Mouse (Mus musculus) testis, postnatal 14 days (tissue): ENCODE results near the gene 3100002H09Rik.

ENCODE experiments used
- DNase-seq: peaks from one replicate; pipeline ENCODE4 v3.0.0; 2021; ENCODE audit warnings: low spot score

The 3100002H09Rik gene

DNA sequence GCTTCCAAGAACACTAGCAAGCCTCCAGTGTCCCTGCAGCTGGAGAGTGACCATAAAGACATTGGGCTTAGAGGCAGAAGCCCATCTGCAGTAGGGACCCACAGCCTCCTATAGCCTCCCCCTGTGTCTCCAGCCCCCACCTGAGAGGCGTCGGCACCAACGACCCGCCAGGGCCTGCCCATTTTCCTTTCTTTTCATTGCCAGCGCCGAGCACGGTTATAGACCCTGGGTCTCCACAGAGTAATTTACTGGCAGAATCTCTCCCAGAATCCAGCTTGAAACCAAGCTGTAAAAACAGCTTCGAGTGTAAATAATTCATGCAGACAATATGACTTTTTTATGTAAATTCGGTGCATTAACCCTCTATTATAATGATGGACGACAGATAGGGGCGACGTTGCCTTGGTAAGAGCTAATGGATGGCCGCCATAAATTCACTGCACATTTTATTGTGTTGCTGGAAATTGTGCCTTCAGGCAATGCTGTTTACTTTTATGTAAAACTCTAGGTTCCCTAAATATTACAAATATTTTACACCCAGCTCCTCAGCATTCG, 4.9 kb upstream of the 3100002H09Rik start:
- no peak for DNase-seq

DNA sequence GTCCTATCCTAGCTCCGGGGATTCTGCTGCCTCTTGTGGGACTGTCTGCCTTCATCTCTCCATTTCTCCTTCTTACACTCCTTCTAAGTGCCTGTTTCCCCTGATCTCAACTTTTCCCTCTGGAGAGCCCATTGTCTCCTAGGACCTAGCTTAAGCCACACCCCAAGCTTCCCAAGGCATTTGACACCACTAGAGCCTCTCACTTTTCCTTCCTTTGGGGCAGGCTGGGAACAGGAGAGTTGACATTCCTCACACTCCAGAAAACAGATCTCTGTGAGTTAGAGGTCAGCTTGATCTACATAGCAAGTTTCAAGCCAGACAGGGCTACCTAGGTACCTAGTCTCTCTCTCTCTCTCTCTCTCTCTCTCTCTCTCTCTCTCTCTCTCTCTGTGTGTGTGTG, 3.6 kb upstream of the 3100002H09Rik start:
- DNase-seq, result no peak

DNA sequence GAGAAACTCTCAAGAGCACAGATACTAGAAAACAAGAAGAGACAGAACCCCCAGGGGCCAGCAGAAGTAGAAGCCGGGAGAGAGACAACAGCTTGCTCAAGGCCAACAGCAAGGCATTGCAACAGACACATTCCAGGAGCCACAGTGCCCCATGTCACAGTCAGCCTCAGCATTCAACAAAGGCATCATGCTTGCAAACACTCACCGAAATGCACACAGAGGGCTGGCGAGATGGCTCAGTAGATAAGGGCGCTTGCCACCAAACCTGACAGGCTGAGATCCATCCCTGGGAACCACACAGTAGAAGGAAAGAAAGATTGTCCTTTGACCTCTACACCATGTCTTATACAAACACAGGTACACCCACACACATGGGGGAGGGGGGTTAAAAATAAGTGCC, 1.2 kb upstream of the 3100002H09Rik start:
- no peak for DNase-seq

DNA sequence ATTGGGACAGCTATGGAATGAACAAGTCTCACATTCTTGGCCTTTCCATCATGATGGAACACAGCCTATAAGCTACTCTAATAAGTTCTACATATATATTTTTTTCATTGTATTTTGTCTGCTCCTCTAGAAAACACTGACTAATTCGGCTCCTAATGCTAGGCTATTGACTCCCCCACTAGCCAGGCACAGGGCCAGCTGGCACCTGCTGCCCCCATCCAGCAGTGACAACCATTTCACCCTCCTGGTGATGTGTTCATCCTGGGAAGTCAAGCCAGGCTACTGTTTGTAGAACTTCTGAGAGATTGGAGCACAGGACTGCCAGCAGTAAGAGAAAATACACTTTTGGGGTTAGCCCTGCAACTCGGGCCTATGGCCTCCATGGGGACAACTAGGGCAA, 537 bp downstream of the 3100002H09Rik start:
- DNase-seq, result no peak

DNA sequence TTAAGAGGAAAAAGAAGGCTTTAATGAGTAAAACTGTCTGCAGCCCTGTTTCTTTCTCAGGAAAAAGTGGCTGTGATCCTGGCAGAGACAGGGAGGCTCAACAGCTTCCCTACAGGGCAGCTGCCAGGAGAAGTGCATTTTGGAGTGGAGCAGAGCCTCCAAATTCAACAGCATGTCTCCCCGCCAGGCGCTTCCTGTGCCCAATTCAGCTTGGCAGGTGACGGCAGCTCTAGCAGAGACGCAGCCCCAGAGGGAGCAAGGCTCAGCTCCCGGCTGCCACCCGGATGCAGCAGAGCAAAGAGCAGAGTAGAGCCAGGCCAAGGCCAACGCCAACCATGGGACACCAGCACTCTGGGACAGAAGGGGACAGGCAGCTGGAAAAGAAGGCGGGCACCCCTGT, 3.4 kb downstream of the 3100002H09Rik start:
- no peak for DNase-seq

DNA sequence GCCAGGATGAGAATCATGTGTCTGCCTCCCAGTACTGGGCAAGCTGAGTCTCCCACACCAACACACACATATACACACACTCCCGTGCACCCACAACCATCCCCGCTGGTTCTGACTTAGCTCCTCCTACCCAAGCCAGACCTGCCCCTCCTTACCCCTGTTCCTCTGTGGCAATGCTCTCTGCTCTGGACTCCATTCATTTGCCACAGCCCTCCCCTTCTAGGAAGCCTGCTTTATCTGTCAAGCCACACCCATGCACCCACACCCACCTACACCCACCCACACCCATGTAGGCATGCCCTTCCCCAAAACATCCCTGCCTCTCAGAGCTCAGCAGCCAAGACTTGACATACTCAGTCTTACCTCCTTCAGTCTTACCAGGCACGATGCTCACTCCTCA, 4.4 kb downstream of the 3100002H09Rik start:
- DNase-seq, result no peak

DNA sequence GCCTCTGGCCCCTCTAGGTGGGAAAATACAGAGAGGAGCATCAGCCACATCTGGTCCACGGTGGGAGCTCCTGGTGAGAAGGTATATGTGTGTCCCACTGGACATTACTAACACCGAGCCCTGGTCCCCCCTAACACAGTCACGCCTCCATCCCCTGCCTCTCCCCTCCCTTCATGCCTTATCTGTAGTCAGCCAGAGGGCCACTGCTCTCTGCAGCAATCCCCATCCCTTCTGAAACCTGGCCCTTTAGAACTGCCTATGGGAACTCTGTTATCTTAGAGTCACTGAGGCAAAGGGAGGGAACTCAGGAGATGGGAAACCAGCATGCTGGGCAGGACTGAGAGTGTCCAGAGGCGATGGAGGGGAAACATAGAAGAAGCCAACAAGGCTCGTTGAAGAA, 5.3 kb downstream of the 3100002H09Rik start:
- no peak for DNase-seq

DNA sequence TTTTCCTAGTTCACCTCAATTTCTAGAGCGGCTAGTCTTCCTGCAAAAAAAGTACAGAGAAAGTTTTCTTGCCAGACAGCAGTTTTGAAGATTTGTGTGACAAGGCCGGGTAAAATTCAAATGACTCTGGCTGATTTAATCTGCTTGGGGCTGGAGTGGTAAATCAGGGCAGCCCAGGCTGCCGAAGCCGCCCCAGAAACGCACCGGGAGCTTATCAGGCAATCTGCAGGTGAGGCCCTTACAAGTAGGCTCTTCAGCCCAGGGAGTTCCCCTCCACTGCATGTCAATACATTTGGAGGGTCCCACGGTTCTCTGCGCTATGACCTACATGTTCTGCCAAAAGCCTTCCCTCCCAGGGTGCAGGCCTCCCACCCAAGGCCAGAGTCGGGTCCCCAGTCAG, 6.9 kb downstream of the 3100002H09Rik start:
- DNase-seq, result no peak

DNA sequence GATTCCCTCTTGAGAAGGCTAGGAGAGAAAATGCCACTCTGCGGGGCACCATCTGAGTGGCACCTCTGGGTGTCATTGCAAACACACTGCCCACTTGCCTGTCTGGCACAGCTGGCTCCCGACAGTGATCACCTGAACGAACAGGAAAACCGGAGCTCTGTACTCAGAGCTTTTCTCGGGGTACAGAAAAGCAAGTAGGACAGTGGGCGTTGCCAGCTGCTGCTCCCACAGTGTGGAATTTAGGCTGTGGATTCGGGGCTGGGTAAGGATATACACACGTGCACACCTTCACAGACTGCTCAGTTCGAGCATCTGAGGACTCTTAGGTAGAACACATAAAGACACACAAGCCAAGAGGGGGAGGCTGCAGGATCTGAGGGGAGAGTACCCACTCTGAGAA, 14.7 kb downstream of the 3100002H09Rik start:
- DNase-seq, result no peak

DNA sequence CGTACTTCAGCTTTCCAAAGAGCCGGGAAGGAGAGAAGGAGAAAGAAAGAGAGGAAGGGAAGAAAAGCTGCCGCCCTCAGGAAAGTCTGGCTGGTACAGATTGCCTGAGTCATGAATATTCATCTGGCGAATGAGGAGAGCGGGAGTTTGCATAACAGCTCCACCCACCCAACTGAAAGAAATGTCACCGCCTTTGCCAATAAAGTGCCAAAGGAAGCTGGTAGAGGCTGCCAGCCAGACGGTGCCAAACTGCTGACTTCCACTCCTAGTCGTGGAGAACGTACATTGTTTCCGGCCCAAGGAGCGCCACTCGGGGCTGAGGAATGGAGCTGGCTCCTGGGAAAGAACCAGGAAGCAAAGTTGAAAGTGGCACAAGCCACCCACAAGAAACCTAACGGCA, 15.7 kb downstream of the 3100002H09Rik start:
- no peak for DNase-seq

DNA sequence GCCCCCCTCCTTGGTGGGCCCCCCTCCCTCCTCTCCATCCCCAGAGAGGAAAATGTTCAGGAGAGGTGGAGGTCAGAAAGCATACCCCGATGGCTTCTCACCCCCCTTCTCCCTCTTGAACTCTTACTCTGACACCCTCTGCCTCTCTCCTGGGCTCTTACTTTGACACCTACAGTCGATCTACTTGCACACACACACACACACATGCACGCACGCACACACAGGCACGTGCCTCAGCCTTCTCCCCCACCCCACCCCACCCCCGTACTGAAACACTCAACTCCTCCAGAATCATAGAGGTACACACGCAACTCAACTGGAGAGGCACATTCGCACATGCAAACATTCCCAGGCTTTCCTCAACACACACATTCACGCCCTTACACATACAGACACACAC, 16.9 kb downstream of the 3100002H09Rik start:
- DNase-seq, result no peak

DNA sequence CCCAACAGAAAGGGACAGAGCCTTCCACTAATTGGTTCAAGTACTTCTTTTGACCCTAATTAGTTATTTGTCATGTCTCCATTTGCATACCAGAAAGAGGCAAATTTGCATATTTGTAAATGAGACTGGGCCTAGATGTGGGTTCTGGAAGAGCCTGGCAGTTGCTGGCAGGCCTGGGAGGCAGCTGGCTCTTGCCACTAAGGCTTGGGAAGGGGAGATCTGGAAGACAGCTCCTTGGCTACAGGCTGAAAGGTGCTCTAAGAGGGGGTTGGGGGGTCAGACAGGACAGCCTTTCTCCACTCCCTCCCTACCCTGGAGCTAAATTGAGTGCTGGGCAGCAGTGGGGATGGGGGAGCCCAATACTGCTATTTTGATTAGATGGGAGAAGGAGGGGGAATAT, 17.4 kb downstream of the 3100002H09Rik start:
- DNase-seq, result no peak

DNA sequence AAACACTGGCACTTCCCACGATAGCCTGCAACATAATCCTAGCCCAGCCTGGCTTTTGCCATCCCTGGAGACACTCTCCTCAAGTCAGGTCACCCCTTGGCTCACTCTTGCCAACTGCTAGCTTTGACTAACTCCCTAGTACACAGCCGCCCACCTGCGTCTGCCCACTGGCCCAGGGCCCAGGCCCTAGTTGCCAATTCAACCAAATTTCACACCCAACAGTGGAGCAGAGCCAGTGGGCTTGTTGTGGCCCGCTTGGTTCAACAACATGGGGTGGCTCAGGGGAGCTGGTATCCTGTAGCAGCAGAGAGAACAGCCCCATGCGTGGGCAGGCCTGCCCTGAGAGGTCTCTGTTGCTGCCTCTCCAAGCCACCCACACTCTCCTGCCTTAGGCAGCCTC, 18.4 kb downstream of the 3100002H09Rik start:
- DNase-seq, result no peak

DNA sequence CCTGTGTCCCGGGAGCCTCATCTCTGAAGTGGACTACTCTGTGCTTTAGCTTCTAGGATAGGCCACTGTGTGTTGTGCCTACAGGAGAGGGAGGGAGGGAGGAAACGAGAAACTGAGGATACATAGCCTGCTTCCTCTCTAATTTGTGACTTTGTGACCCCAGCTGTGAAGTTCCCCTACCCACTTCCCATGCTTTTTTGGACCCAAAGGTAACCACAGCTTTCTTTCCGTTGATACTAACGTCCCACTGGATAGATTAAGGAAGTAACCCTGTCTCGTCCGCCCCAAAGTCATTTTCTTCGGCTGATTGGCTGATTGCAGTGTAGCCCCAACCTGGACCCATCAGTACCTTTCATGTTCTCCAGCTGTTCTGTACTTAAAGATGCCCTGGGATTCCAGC, 29.9 kb downstream of the 3100002H09Rik start:
- DNase-seq, result no peak

DNA sequence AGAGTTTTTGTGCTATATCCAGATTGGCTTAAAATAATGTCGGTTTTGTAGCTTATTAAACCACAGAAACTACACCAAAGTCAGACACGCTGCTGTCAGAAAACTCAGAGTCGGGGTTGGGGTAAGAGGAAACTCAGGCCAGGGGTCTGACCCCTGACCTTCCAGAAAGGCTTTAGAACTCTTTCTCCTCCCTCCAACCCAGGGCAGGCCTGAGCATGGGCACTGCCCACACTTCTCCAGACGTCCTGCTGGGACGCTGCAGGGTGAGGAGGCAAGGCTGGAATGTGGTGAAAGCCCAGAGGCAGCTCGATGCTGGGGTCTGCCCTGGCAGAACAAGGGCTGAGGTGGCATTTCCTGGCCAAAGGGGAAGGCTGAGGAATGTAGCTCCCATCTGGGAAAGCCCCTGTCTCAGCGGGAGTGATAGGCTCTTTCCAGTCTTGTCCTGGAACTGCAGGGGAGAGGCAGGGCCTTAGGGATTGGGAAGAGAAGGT, 34.6 kb downstream of the 3100002H09Rik start:
- no peak for DNase-seq

DNA sequence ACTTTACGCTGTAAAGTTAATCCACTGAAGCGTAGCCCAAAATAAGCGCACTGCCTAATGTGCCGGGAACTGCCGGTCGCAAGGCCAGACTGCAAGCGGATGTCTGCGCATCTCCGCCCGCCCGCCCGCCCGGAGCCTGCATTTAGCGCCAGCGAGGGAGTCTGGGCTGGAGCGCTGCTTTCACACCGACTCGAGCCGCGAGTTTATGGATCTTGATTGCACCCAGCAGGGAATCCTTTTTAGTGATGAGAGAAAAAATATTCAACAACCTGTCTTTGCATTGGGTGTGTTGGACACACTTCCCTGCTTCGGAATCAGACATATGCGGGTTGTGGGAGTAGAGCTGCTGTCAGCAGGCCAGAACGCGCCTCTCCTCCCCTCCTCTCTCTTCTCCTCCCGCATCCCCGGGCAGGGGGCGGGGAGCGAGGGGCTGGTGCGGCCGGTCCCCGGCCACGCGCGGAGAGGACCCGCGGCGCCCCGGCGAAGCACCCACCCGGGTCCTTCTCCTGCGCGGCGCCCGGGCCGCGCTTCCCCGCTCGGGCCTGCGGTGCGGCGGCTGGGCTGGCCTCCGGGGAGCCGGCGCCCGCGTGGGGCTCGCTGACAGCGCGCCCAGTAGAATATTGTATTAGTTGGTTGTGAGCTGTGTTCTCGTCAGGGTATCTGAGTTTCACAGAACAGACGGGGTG, 35.2 kb downstream of the 3100002H09Rik start:
- no peak for DNase-seq

DNA sequence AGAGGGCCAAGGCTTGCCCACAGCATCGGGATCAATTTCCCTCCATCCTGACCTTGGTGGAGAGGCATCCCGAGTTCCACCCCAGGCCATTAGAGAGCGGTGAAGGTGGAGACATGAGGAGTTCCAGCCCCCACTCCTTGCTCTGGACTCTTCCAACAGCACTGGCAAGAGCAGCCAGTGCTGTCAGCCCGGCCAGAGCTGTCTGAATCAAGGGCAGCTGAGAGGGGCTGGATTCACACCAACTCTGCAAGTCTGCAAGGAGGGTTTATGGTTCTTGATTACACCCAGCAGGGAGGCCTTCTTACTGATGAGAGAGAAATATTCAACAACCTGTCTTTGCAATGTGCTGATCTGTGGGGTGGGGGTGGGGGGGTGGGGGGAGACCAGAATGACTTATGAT, 37.0 kb downstream of the 3100002H09Rik start:
- no peak for DNase-seq

DNA sequence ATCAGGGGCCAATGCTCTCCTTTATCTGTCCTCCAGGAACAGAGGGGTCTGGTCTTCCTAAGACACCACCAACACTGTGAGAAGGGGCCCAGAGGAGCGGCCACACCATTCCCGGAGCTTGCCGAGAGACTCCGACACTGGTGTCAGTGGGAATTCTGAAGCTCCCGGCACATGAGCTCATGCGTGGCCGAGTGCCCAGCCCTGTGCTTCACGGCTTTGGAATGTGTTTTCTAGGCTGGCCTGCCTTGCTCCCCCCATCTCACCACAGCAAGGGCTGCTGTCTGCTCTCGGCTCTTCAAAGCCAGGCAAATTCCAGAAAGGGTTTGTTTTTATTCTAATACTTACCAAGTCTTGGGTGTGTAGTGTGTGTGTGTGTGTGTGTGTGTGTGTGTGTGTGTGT, 39.6 kb downstream of the 3100002H09Rik start:
- peak; percentile 14 for DNase-seq

DNA sequence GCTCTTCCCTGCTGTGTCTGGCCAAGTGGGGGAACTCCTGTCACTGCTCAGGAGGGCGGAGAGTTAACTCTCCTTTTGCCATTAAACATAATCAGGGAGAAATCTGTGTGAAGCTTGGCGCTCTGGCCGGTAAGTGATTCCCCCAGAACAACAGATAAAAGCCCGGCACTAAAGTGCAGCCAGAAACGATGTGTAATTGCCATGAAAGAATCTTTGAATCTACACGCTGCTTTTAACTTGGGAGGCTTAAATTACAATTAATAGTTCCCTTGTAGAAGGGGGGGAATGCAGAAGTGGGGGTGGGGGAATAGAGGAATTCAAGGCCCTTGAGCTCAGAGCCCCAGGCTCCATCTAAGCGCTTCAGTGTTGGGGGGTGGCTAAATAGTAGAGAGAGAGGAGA, 40.9 kb downstream of the 3100002H09Rik start:
- no peak for DNase-seq

DNA sequence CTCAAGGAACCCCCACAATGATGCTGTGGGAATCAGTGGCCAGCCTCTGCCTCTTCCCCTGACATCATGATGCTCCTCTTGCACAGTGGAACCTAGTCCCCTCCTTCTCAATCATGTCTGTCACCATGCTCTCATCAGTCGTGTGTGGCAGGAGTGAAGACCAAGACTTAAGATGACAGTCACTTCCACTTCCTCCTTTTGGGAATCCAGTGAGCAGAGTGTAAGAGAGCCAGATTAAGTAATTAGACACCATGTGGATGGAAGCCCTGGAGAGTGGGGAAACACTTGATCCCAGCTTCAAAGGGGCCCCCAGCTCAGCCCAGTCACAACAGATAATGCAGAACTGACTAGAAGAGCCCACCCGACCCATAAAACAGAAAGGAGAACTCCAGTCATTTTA, 47.2 kb downstream of the 3100002H09Rik start:
- no peak for DNase-seq

DNA sequence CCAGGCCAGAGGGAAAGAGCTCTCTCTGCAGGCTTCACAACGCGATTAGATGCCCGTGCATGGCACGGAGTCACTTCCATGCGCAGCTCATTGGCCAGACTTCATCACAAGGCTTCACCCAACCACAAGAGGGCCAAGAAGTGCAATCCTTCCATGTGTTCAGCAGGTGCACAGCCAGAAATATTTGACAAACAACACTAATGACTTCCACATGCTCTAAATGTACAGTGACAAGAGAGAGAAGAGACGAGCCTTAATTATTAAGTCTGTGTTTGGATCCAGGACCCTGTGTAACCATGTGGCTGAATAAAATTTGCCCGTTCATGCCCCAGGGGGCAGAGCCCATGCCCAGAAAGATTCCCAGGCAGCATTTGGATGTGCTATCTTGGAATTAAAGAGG, 47.9 kb downstream of the 3100002H09Rik start:
- DNase-seq, result no peak
